Mouse (Mus musculus) bone marrow macrophage, adult 2 months (primary cell): Measurements from ENCODE around the gene Jmjd8. TPM values are rescaled to one million over a fixed set of nuclear protein-coding genes. Genes with fewer than 3 reads are reported as not detected.
"Not testable (repeated sequence)": the region's sequence is repeated elsewhere in the genome, so short reads cannot be mapped to it uniquely, and the experiment has no call there.

Experiments
- H3K27ac ChIP-seq: 2 replicates; pipeline ENCODE4 v1.5.1; 2012; ENCODE audit warnings: low read depth, low read length; ENCODE audit not compliant: insufficient read depth
- H3K4me1 ChIP-seq: 2 replicates; pipeline ENCODE4 v1.6.1; 2012; ENCODE audit warnings: low read length; ENCODE audit not compliant: control insufficient read depth, insufficient read depth
- H3K4me3 ChIP-seq: 2 replicates; pipeline ENCODE4 v1.5.1; 2012; ENCODE audit warnings: mild to moderate bottlenecking, low read length, moderate library complexity; ENCODE audit not compliant: insufficient read depth
- CTCF ChIP-seq: IDR thresholded peaks from 2 replicates; pipeline ENCODE4 v1.5.1; 2012; ENCODE audit warnings: low read depth, mild to moderate bottlenecking, low read length, moderate library complexity
- POLR2A ChIP-seq: IDR thresholded peaks from 2 replicates; pipeline ENCODE4 v1.6.1; 2012; ENCODE audit warnings: mild to moderate bottlenecking, low read depth, low read length, borderline replicate concordance
- polyA plus RNA-seq: library from polyadenylated mRNA; stranded (reverse); fragments of >200 nt; gene quantifications from 2 replicates; pipeline ENCODE4 v1.2.4, GENCODE M21; 2012; ENCODE audit not compliant: missing spikeins, insufficient read depth, insufficient read length

Jmjd8 gene
- polyA plus RNA-seq, 1 experiment = 18.0 TPM

DNA sequence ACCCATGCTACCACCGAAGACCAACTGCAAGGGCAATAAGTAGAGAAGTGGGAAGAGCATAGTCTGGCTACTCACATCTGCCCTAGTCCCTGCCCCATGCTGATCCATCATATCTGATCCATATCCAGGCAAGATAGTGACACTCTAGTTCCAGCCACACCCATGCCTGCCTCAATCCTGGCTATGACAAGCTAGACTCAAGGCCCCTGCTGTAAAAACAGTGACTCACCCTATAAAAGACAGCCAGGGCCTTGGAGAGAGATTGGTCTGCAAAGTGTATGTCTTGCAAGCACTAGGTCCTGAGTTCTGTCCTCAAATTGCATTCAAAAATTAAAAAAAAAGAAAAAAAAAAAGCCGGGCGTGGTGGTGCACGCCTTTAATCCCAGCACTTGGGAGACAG, 22.2 kb upstream of the Jmjd8 start:
- Histone ChIP-seq H3K27ac (no peak overlapping the region), H3K4me1 (no peaks in the 10 kb centered on the region), H3K4me3 (no peak overlapping the region)
- TF ChIP-seq CTCF (no peak), POLR2A (no peak)

DNA sequence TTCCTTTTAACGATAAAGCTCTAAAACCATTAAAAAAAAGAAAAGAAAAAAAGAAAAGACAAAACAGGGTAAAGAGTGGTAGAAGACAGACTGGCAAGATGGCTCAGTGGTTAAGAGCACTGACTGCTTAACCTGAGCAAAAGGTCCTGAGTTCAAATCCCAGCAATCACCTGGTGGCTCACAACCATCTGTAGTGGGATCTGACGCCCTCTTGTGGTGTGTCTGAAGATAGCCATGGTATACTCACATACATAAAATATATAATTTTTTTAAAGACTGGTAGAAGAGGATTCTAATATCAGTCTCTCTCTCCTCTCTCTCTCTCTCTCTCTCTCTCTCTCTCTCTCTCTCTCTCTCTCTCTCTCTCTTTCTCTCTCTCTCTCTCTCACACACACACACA, 21.2 kb upstream of the Jmjd8 start:
- not testable (repeated sequence) for H3K4me3 ChIP-seq, H3K4me1 ChIP-seq, H3K27ac ChIP-seq

- Histone ChIP-seq H3K27ac (no peak overlapping the region), H3K4me3 (no peak overlapping the region), H3K4me1 (no peaks in the 10 kb centered on the region)
- TF ChIP-seq CTCF = no peak
- TF ChIP-seq POLR2A = no peak
Observed at GRCm38 (mm10) chr17:25808028-25808427, 20.6 kb upstream of the Jmjd8 start.

- H3K4me3 ChIP-seq = peak within 1 kb of the TSS; percentile 52
- H3K27ac ChIP-seq = no peak within 1 kb of the TSS
- no peaks in the 10 kb centered on the region for H3K4me1 ChIP-seq
- no peak for TF ChIP-seq CTCF
- no peak for TF ChIP-seq POLR2A
Observed at GRCm38 (mm10) chr17:25808789-25809605, 19.7 kb upstream of the Jmjd8 start, which contains the start of gene Fbxl16. Gene Fbxl16 (plus strand): TSS chr17:25809085.

DNA sequence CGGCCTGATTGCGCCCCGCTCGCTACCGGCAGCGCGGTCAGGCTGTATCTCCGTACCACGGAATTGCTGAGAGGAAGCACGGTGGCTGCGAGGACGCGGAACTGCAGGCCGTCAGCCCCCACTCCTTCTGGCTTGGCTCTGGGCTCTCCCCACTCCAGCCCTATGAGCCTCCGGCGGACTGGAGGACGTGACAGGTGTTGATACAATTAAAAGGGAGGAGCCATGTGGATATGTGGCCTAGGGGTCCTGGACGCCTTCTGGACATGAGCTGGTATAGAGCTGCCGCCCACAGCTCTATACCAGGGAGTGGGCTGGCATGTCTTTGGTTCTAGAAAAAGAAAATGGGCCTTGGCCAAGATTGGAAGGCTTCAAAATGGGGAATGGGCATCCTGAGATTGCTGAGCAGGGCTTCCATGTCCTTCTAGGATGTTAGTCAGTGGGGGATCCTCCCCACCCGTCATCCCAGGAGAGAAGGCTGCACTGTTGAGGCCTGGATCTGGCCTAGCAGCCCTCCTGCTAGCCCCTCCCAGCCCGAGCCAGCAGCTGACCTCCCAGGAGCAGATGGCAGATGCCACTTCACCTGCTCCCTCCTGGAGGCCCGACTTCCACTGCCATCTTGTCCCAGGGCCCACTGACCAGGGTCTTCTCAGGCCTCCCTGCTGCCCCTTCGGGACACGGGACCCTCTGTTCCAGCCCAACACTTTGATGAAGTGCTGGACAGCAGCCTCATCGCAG, 18.9 kb upstream of the Jmjd8 start:
- no peak for TF ChIP-seq POLR2A
- no peak for TF ChIP-seq CTCF
- H3K4me3 ChIP-seq = peak overlapping the region; percentile 52
- H3K4me1 ChIP-seq = no peaks in the 10 kb centered on the region
- no peak overlapping the region for H3K27ac ChIP-seq

GRCm38 (mm10) chr17:25810890-25811289, 17.8 kb upstream of the Jmjd8 start:
- Histone ChIP-seq H3K4me1 (no peaks in the 10 kb centered on the region), H3K27ac (no peak overlapping the region), H3K4me3 (no peak overlapping the region)
- TF ChIP-seq CTCF = no peak
- no peak for TF ChIP-seq POLR2A

- H3K4me1 ChIP-seq = no peaks in the 10 kb centered on the region
- H3K27ac ChIP-seq = no peak overlapping the region
- TF ChIP-seq POLR2A (no peak), CTCF (peak; percentile 11; the same call in 1 of the 2 replicates)
- H3K4me3 ChIP-seq = no peak overlapping the region
Observed at GRCm38 (mm10) chr17:25813471-25813870, 15.2 kb upstream of the Jmjd8 start.

DNA sequence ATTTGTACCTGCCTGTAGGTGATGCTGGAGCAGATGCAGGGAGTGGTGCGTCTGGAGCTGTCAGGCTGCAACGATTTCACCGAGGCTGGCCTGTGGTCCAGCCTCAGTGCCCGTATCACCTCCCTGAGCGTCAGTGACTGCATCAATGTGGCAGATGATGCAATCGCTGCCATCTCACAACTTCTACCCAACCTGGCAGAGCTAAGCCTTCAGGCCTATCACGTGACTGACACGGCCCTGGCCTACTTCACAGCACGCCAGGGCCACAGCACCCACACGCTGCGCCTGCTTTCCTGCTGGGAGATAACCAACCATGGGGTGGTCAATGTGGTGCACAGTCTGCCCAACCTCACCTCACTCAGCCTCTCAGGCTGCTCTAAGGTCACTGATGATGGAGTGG, 11.0 kb upstream of the Jmjd8 start:
- H3K27ac ChIP-seq = no peak overlapping the region
- TF ChIP-seq CTCF = no peak
- TF ChIP-seq POLR2A = no peak
- H3K4me1 ChIP-seq = 0 out of 2 replicates have a peak, but pooled peaks cover 2% of the 10 kb centered on the region
- H3K4me3 ChIP-seq = no peak overlapping the region

GRCm38 (mm10) chr17:25818851-25819780, 9.6 kb upstream of the Jmjd8 start:
- TF ChIP-seq POLR2A (no peak), CTCF (no peak)
- H3K27ac ChIP-seq = no peak overlapping the region
- peaks cover 6% of the 10 kb centered on the region for H3K4me1 ChIP-seq
- H3K4me3 ChIP-seq = peak overlapping the region; percentile 12

- peak within 1 kb of the TSS; percentile 89 for H3K4me3 ChIP-seq
- no peak within 1 kb of the TSS for H3K27ac ChIP-seq
- peaks cover 14% of the 10 kb centered on the region for H3K4me1 ChIP-seq
- TF ChIP-seq POLR2A (no peak), CTCF (no peak)
Observed at GRCm38 (mm10) chr17:25823452-25823851, 5.2 kb upstream of the Jmjd8 start, which contains the start of gene Wdr24. Gene Wdr24 (plus strand): TSS chr17:25823627.
